ENCODE assay signal across 13 mouse cellular contexts in the genomic region with DNA sequence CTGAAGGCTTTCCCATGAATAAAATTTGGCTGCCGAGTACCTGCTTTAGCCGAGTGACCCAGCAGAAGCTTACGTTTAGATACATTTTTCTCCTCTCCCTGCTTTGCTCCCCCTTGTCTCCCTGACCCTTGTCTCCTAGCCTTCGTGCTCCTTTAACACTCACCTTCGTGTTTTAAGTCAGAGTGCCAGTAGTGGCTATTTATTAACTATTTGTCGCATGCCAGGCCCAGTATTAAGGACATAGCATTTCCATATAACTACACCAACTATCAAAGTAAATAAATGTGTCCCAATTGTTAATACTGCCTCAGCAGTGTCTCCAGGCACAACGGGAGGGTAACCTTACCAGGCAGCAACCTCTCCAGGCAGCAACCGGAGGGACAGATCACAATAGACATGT.
DNase-seq lines count a peak whose midpoint lies in the region; ATAC-seq and TF ChIP-seq lines count a peak whose summit lies in the region.
"Had no signal": no experiment of that assay in that cellular context is flagged by ENCODE, and none has a peak within 500 bp of the region (broad histone marks: within the 10 kb centered on the region; RNA-seq: fewer than 3 reads in every experiment).

No protein-coding gene starts in this region.

- peak overlapping the region; percentile 14; the same call in 1 of the 2 replicates for H3K4me2 ChIP-seq in intestine, embryonic 14.5 days (ENCODE audit: low read length)
- H3K4me2 ChIP-seq in intestine, embryonic 15.5 days (replicated peaks): no peak overlapping the region
- H3K4me2 ChIP-seq in kidney, embryonic 16.5 days (replicated peaks; ENCODE audit: low read depth, low read length): peak overlapping the region; percentile 4; the same call in 1 of the 2 replicates
- H3K4me2 ChIP-seq: liver, embryonic 15.5 days had no signal

- no peaks in the 10 kb centered on the region for H3K27me3 ChIP-seq in cerebellum, adult 2 months (ENCODE audit: control insufficient read depth, insufficient read depth, low read length)
- 0 out of 2 replicates have a peak, but pooled peaks cover 4% of the 10 kb centered on the region for H3K27me3 ChIP-seq in intestine, embryonic 14.5 days (replicated peaks; ENCODE audit: control insufficient read depth, insufficient read depth, low read length)
- no peaks in the 10 kb centered on the region for H3K27me3 ChIP-seq in intestine, embryonic 15.5 days (replicated peaks)
- no peaks in the 10 kb centered on the region for H3K27me3 ChIP-seq in kidney, embryonic 16.5 days (ENCODE audit: insufficient read depth, low read length)
- H3K27me3 ChIP-seq: liver, embryonic 15.5 days had no signal

- H3K9ac ChIP-seq in intestine, embryonic 14.5 days (ENCODE audit: low read length): no peak overlapping the region
- H3K9ac ChIP-seq in intestine, embryonic 15.5 days: no peak overlapping the region
- H3K9ac ChIP-seq in kidney, embryonic 16.5 days (replicated peaks; ENCODE audit: low read length): no peak overlapping the region
- H3K9ac ChIP-seq: liver, embryonic 15.5 days had no signal

- ATAC-seq in intestine, embryonic 14.5 days (replicated peaks; ENCODE audit: low FRiP score, low TSS enrichment, low read depth): no peak
- ATAC-seq in intestine, embryonic 15.5 days: no peak
- no peak for ATAC-seq in kidney, embryonic 16.5 days (ENCODE audit: low FRiP score, low TSS enrichment)

- TF ChIP-seq POLR2A in cerebellum, adult 2 months (IDR thresholded peaks at IDR 0.05; ENCODE audit: borderline replicate concordance, insufficient read depth, low read length): no peak

- no peaks in the 10 kb centered on the region for H3K9me3 ChIP-seq in intestine, embryonic 14.5 days (ENCODE audit: control insufficient read depth, low read length)
- no peaks in the 10 kb centered on the region for H3K9me3 ChIP-seq in intestine, embryonic 15.5 days
- no peaks in the 10 kb centered on the region for H3K9me3 ChIP-seq in kidney, embryonic 16.5 days (ENCODE audit: low read length)
- H3K9me3 ChIP-seq: heart, embryonic 10.5 days had no signal

- H3K4me1 ChIP-seq in cerebellum, adult 2 months (ENCODE audit: control insufficient read depth, insufficient read depth, low read length): peaks cover 20% of the 10 kb centered on the region; the same call in 1 of the 2 replicates
- H3K4me1 ChIP-seq in intestine, embryonic 14.5 days (replicated peaks; ENCODE audit: control insufficient read depth, insufficient read depth, low read length): no peaks in the 10 kb centered on the region
- no peaks in the 10 kb centered on the region for H3K4me1 ChIP-seq in intestine, embryonic 15.5 days (replicated peaks)
- H3K4me1 ChIP-seq in kidney, embryonic 16.5 days (ENCODE audit: insufficient read depth, low read length): no peaks in the 10 kb centered on the region
- H3K4me1 ChIP-seq: heart, embryonic 10.5 days; liver, embryonic 15.5 days had no signal

- TF ChIP-seq CTCF in cerebellum, adult 2 months (IDR thresholded peaks at IDR 0.05; ENCODE audit: borderline replicate concordance, insufficient read depth, low read depth, low read length): no peak

- WGBS in cerebellum, adult 2 months: 23% methylated on average over 8 of the region's 8 CpGs
- WGBS in intestine, embryonic 14.5 days: 61% methylated on average over 8 of the region's 8 CpGs
- 68% methylated on average over 8 of the region's 8 CpGs for WGBS in intestine, embryonic 15.5 days
- 65% methylated on average over 8 of the region's 8 CpGs for WGBS in kidney, embryonic 16.5 days

- DNase-seq in cerebellum, adult 2 months: peak; percentile 38 to 43
- DNase-seq in cerebellum, adult 9-10 months: no peak
- DNase-seq in intestine, embryonic 14.5 days (ENCODE audit: low spot score): no peak
- peak; percentile 34 for DNase-seq in cerebellum, adult 9-11 months
- DNase-seq in testis, postnatal 14 days (ENCODE audit: low spot score): no peak
- DNase-seq in thymus, postnatal 0 days (ENCODE audit: low spot score): no peak
- DNase-seq: adrenal gland, postnatal 36 days; heart, postnatal 4 days; lung, postnatal 36 days had no signal

- no peaks in the 10 kb centered on the region for H3K36me3 ChIP-seq in intestine, embryonic 14.5 days (ENCODE audit: control insufficient read depth, insufficient read depth, low read length)
- no peaks in the 10 kb centered on the region for H3K36me3 ChIP-seq in intestine, embryonic 15.5 days
- no peaks in the 10 kb centered on the region for H3K36me3 ChIP-seq in kidney, embryonic 16.5 days (ENCODE audit: insufficient read depth, low read length)
- H3K36me3 ChIP-seq: heart, embryonic 10.5 days; liver, embryonic 15.5 days had no signal

- H3K4me3 ChIP-seq in cerebellum, adult 2 months (replicated peaks; ENCODE audit: insufficient read depth, low read depth, low read length): no peak overlapping the region
- H3K4me3 ChIP-seq in intestine, embryonic 14.5 days (ENCODE audit: low read depth, low read length): no peak overlapping the region
- no peak overlapping the region for H3K4me3 ChIP-seq in intestine, embryonic 15.5 days (replicated peaks)
- H3K4me3 ChIP-seq in kidney, embryonic 16.5 days (ENCODE audit: low read length): peak overlapping the region; percentile 6; the same call in 1 of the 2 replicates
- H3K4me3 ChIP-seq: heart, embryonic 10.5 days; liver, embryonic 15.5 days had no signal

- peak overlapping the region; percentile 58; the same call in 1 of the 2 replicates for H3K27ac ChIP-seq in cerebellum, adult 2 months (ENCODE audit: insufficient read depth, low read length)
- no peak overlapping the region for H3K27ac ChIP-seq in intestine, embryonic 14.5 days (ENCODE audit: low read depth)
- H3K27ac ChIP-seq in intestine, embryonic 15.5 days: no peak overlapping the region
- no peak overlapping the region for H3K27ac ChIP-seq in kidney, embryonic 16.5 days (ENCODE audit: low read length)
- H3K27ac ChIP-seq: heart, embryonic 10.5 days; liver, embryonic 15.5 days had no signal

Comparison
In these comparisons a context has a peak if more than half of its experiments do, and no peak if none do; other contexts are left out.
1. DNase-seq: peak in cerebellum, adult 2 months (2 of 2) and cerebellum, adult 9-11 months (single experiment); none in cerebellum, adult 9-10 months (single experiment), intestine, embryonic 14.5 days (single experiment), testis, postnatal 14 days (single experiment) and thymus, postnatal 0 days (single experiment).